Mouse (Mus musculus) midbrain, embryonic 15.5 days (tissue): ENCODE data around the gene Bud23. TPM values are rescaled to one million over a fixed set of nuclear protein-coding genes. Genes with fewer than 3 reads are reported as not detected.
A peak's percentile ranks its signal among the peaks of the same experiment; 100 is the strongest.

Experiments used
- ATAC-seq: fragments of 200-750 bp; cut with Nextera tagmentation; replicated peaks from 2 replicates; pipeline ENCODE4 v1.8.0; 2017; ENCODE audit warnings: moderate TSS enrichment
- H3K27ac ChIP-seq: fragments of 300-500 bp; sonication (generic); 2 replicates; pipeline ENCODE4 v1.5.1; 2015; ENCODE audit warnings: mild to moderate bottlenecking, inconsistent platforms
- H3K27me3 ChIP-seq: fragments of 300-500 bp; sonication (generic); replicated peaks from 2 replicates; pipeline ENCODE4 v1.6.1; 2015; ENCODE audit warnings: inconsistent platforms
- H3K36me3 ChIP-seq: fragments of 300-500 bp; sonication (generic); replicated peaks from 2 replicates; pipeline ENCODE4 v1.6.1; 2015; ENCODE audit warnings: inconsistent platforms
- H3K4me1 ChIP-seq: fragments of 300-500 bp; sonication (generic); 2 replicates; pipeline ENCODE4 v1.6.1; 2015; ENCODE audit warnings: inconsistent platforms
- H3K4me2 ChIP-seq: fragments of 300-500 bp; sonication (generic); 2 replicates; pipeline ENCODE4 v1.6.1; 2015; ENCODE audit warnings: inconsistent platforms, mild to moderate bottlenecking, moderate library complexity
- H3K4me3 ChIP-seq: fragments of 300-500 bp; sonication (generic); 2 replicates; pipeline ENCODE4 v1.5.1; 2015; ENCODE audit warnings: mild to moderate bottlenecking, inconsistent platforms
- H3K9ac ChIP-seq: fragments of 300-500 bp; sonication (generic); 2 replicates; pipeline ENCODE4 v1.6.1; 2015; ENCODE audit warnings: mild to moderate bottlenecking, inconsistent platforms
- H3K9me3 ChIP-seq: fragments of 300-500 bp; sonication (generic); 2 replicates; pipeline ENCODE4 v1.6.1; 2016; ENCODE audit warnings: inconsistent platforms
- WGBS: fragments of 180-500 bp; shearing (Covaris S2); methylation state at CpG from one replicate; pipeline ENCODE4 v1.1.7; 2015; ENCODE audit warnings: mixed read lengths; 5-methylcytosine and 5-hydroxymethylcytosine counted together
- polyA plus RNA-seq: library from polyadenylated mRNA; unstranded; fragments of >200 nt; fragmentation: Nextera tagmentation; extraction: Ambion mirVana; gene quantifications from 2 replicates; pipeline ENCODE4 v1.2.1, GENCODE M21; 2015

Bud23 gene
- polyA plus RNA-seq, 1 experiment from 2014 or later, result 78.1 TPM

DNA sequence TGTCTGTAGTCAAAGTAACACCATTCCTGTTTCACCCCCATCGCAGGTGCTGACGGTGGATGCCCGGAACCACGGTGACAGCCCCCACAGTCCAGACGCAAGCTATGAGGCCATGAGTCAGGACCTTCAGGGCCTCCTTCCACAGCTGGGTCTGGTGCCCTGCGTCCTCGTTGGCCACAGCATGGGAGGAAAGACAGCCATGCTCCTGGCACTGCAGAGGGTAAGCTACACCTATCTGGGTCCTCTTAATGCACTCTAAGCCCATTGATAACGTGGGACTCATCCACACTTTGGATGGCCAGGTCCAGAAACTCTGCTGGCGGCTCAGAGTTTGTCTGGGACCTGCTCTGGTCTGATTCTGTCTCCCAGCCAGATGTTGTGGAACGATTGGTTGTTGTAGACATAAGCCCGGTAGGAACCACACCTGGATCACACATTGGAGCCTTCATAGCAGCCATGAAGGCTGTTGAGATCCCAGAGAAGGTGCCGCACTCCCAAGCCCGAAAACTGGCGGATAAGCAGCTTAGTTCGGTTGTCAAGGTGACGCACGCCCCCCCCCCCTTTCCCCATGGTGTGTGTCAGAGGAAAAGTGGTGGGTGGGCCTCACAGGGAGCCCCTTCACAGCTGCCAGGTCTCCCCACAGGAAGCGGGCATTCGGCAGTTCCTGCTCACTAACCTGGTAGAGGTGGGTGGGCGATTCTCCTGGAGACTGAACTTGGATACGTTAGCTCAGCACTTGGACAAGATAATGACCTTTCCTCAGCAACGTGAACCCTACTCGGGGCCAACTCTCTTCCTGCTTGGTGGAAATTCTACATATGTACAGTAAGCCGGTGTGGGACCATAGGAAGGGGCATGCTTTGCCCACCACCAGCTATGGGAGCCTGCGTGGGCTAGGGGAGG, 53.7 kb downstream of the Bud23 start:
- H3K4me3 ChIP-seq, result peak overlapping the region; percentile 5; the same call in 1 of the 2 replicates
- H3K4me2 ChIP-seq, result peak overlapping the region; percentile 86; the same call in 1 of the 2 replicates
- H3K9ac ChIP-seq, result peak overlapping the region; percentile 65; the same call in 1 of the 2 replicates
- WGBS, result 71% methylated on average over 25 of the region's 25 CpGs
- H3K27me3 ChIP-seq, result no peaks in the 10 kb centered on the region
- H3K36me3 ChIP-seq, result no peaks in the 10 kb centered on the region
- H3K4me1 ChIP-seq, result peaks cover 37% of the 10 kb centered on the region
- H3K27ac ChIP-seq, result no peak overlapping the region
- H3K9me3 ChIP-seq, result no peaks in the 10 kb centered on the region
- no peak for ATAC-seq

DNA sequence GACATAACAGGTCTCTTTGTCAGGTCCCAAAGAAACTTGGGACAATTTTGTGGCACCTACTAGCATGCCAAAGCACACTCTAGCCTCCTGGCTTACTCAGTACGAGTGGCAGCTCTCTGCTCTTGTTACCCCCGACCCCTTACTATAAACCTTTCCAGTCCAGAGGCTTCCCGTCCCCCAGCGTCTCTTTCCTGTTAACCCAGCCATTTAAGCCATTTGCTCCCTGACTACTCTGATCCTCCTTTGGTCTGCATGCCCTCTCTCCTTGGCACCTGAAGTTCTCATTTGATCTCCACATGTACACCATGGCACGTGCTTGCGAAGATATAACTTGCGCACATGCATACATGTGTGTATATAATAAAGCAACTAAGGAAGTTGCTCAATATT, 54.4 kb downstream of the Bud23 start:
- H3K27me3 ChIP-seq, result no peaks in the 10 kb centered on the region
- peak overlapping the region; percentile 75 for H3K4me3 ChIP-seq
- H3K27ac ChIP-seq, result peak overlapping the region; percentile 99; the same call in 1 of the 2 replicates
- H3K9me3 ChIP-seq, result no peaks in the 10 kb centered on the region
- 54% methylated on average over 7 of the region's 7 CpGs for WGBS
- H3K9ac ChIP-seq, result peak overlapping the region; percentile 65
- no peak for ATAC-seq
- H3K4me2 ChIP-seq, result peak overlapping the region; percentile 86
- H3K4me1 ChIP-seq, result peaks cover 37% of the 10 kb centered on the region
- H3K36me3 ChIP-seq, result no peaks in the 10 kb centered on the region

DNA sequence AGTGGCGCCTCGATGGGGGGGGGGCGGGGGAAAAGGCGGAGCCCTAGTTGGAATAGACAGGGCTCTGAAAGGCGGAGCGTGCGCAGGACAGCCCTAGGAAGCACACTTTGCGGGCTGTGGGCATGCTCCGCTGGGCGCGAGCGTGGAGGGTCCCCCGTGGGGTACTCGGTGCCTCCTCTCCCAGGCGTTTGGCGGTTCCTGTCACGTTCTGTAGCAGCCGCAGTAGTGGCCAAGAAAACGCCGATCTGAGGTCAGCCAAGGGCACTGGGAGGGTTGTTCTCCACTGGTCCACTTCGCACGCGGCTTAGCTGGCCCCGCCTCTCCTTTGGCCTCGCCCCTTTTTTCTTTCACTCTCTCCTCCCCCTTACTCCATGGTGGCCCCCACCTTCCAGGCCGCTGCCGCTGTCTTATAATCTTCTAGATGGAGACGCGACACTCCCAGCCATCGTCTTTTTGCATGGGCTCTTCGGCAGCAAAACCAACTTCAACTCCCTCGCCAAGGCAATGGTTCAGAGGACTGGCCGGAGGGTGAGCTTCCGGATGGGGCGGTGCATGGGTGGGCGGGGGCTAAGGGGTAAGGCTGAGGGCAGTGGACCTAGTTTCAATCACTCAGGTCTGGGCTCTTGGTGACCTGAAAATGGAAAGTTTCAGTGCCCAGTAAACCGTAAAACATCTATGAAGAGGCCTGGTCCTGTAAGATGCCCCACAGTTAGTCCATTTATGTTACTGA, 55.0 kb downstream of the Bud23 start:
- H3K9me3 ChIP-seq, result no peaks in the 10 kb centered on the region
- no peaks in the 10 kb centered on the region for H3K36me3 ChIP-seq
- no peaks in the 10 kb centered on the region for H3K27me3 ChIP-seq
- WGBS, result under 1% methylated on average over 37 of the region's 37 CpGs
- H3K27ac ChIP-seq, result peak overlapping the region; percentile 99
- peaks cover 37% of the 10 kb centered on the region for H3K4me1 ChIP-seq
- ATAC-seq, result peak; percentile 87
- peak overlapping the region; percentile 86 for H3K4me2 ChIP-seq
- peak overlapping the region; percentile 75 for H3K4me3 ChIP-seq
- H3K9ac ChIP-seq, result peak overlapping the region; percentile 65

DNA sequence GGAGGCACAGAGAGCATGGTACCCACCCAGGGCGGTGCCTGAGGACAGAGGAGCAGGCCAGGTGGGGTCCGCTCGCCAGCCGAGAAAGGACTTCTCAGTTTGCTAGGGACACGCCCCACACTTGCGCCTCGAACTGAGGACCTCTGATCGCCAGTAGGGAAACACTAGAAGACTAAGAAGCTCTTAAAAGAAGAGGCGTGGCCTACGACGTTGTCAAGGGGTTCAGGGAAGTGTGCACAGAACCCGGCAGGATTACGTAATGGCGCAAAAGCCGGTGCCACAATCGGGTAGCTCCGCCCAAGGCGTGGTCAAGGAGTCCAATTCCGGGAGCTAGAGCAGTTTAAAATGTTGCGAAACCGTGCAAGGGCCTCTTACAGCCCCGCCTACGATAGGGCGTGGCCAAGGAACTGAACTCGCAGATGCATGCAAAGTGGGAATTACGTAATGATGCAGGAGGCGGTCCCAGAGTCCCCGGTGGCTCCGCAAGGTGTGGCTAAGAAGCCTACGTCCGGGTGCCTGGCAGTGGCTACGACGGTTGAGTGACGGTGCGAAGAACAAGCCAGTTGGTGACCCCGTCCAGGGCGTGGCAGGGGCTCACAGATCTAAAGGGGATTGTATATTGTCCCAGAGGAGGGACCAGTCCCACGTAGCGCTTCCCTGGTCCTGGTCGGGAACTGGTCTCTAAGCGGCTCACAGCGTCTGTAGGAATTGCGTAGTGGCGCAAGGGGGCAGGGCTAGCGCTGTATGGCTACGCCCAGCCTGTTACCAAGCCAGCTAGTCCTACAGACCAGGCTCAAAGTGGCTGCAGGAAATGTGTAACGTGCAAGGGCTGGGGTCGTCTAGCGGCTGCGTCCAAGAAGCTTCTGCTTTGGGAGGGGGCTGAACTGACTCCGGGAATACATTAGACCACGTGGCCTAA, 55.8 kb downstream of the Bud23 start, which contains the start of gene Abhd11:
Gene Abhd11, plus strand, starts transcription at position 482 of the 919 bp plus-strand sequence.
- ATAC-seq, result peak; percentile 91
- peak within 1 kb of the TSS; percentile 75 for H3K4me3 ChIP-seq
- H3K36me3 ChIP-seq, result no peaks in the 10 kb centered on the region
- H3K4me1 ChIP-seq, result peaks cover 37% of the 10 kb centered on the region
- H3K27me3 ChIP-seq, result no peaks in the 10 kb centered on the region
- H3K27ac ChIP-seq, result peak within 1 kb of the TSS; percentile 99
- peak within 1 kb of the TSS; percentile 86 for H3K4me2 ChIP-seq
- H3K9me3 ChIP-seq, result no peaks in the 10 kb centered on the region
- under 1% methylated on average over 52 of the region's 52 CpGs for WGBS
- peak within 1 kb of the TSS; percentile 65 for H3K9ac ChIP-seq

DNA sequence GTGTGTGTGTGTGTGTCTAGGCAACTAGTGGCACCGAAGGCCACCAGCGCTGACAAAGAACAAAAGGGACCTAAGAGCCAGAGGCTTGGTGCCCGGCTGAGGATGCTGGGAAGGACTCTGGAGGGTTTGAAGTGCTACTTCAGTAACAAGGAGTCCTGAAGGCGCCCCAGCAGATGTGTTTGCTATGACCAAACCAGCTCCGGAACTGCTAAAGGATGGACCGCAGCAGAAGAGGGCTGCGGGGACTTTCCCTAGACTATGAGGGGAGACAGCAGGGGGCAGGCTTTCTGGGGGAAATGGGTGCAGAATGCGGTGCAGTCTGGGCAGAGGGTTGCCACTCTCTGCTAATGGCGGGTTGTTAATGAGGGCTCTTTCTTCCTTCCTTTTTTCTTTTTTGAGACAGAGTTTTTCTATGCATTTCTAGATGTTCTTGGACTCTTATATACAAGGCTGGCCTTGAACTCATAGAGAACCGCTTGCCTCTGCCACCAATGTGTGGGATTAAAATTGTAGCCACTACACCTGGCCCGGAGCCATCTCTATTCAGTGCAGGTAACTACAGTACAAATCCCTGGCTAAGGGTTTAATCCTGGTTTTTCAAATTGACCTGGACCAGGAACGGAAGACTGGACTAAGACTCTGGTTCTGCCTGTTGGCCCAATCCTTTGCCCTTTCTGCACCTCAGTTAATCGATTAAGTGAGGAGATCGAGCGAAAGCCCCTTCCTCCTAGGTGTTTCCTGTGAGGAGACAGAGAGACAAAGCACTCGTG, 56.8 kb downstream of the Bud23 start:
- Histone ChIP-seq H3K36me3 (no peaks in the 10 kb centered on the region), H3K27me3 (no peaks in the 10 kb centered on the region), H3K27ac (peak overlapping the region; percentile 99), H3K4me1 (peaks cover 37% of the 10 kb centered on the region), H3K9ac (peak overlapping the region; percentile 63), H3K4me2 (peak overlapping the region; percentile 86), H3K4me3 (peak overlapping the region; percentile 75), H3K9me3 (no peaks in the 10 kb centered on the region)
- no peak for ATAC-seq
- WGBS, result 32% methylated on average over 16 of the region's 16 CpGs

Other genes with a start within 250 kb of the Bud23 start
- gene Tmem270, start 158.2 kb downstream of the Bud23 start, polyA plus RNA-seq, result not detected in 2 replicates
- gene Cldn13, start 149.4 kb downstream of the Bud23 start, polyA plus RNA-seq, result 0.32 TPM in 1 of 2 replicates, not detected in the other
- 7.2 and 8.4 TPM in 2 replicates for gene Mettl27, start 132.6 kb downstream of the Bud23 start, polyA plus RNA-seq
- not detected in 2 replicates for gene Cldn4, start 118.0 kb downstream of the Bud23 start, polyA plus RNA-seq
- gene Cldn3, start 78.7 kb downstream of the Bud23 start, polyA plus RNA-seq, result 2.1 and 3.0 TPM in 2 replicates
- gene Abhd11, start 55.8 kb downstream of the Bud23 start, polyA plus RNA-seq, result 68.4 and 70.1 TPM in 2 replicates
- 156 and 157 TPM in 2 replicates for gene Stx1a, start 41.5 kb downstream of the Bud23 start, polyA plus RNA-seq
- gene Dnajc30, start 757 bp downstream of the Bud23 start, polyA plus RNA-seq, result 43.4 and 47.8 TPM in 2 replicates
- 39.5 and 47.8 TPM in 2 replicates for gene Vps37d, start 13.3 kb upstream of the Bud23 start, polyA plus RNA-seq
- 0.81 and 0.91 TPM in 2 replicates for gene Mlxipl, start 24.9 kb upstream of the Bud23 start, polyA plus RNA-seq
- 13.2 and 13.4 TPM in 2 replicates for gene Tbl2, start 84.7 kb upstream of the Bud23 start, polyA plus RNA-seq
- 41.8 and 48.4 TPM in 2 replicates for gene Bcl7b, start 103.3 kb upstream of the Bud23 start, polyA plus RNA-seq
- gene Baz1b, start 122.3 kb upstream of the Bud23 start, polyA plus RNA-seq, result 30.5 and 30.9 TPM in 2 replicates
- 11.5 and 15.4 TPM in 2 replicates for gene Fzd9, start 186.3 kb upstream of the Bud23 start, polyA plus RNA-seq